Mouse (Mus musculus): ENCODE data around the gene Snd1. TPM values are rescaled to one million over a fixed set of nuclear protein-coding genes. Genes with fewer than 3 reads are reported as not detected.
A peak's percentile ranks its signal among the peaks of the same experiment; 100 is the strongest.

The Snd1 gene
- polyA plus RNA-seq, 1 experiment from 2014 or later, result 113 TPM

DNA sequence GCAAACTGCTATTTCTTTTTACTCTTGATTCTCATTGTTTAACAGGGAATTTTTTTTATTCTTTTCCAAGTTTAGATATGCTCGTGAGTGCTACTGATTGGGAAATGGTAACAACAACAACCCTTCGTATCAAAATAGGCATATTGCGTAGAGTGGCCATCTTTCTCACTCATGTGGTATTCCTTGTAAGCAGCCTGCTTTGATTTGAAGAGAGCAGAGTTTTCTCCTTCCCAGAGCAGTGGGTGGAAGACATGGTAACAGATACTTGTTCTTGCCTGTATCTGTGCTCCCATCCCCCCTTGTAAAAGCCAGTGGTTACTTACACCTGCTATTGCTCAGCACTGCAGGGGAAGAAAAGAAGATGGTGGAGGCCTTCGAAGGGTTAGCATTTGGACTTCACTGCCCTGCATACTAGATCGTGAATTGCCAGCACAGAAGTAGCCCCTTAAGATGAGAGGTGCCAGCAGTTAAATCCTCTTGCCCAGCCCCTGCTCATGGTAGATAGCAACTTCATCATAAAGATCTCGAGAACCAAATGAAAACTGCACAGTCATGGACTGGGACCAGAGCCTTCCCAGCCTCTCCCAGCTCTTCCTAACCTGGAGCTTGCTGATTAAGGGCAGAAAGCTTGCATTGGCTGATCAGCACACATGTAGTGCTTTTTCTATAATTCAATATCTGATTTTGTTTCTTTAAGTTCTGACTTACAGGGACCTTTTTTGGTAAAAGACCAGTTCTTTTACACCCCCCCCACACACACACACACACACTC lies 279.4 kb downstream of the Snd1 start:
- ATAC-seq (ENCODE audit: low FRiP score), result no peak
- Histone ChIP-seq H3K36me3 (no peaks in the 10 kb centered on the region), H3K27me3 (no peaks in the 10 kb centered on the region), H3K4me2 (replicated peaks) (no peak overlapping the region), H3K9ac (no peak overlapping the region), H3K4me1 (peaks cover 17% of the 10 kb centered on the region), H3K27ac (no peak overlapping the region), H3K4me3 (no peak overlapping the region), H3K9me3 (replicated peaks) (no peaks in the 10 kb centered on the region)
- WGBS, result 94% methylated on average over 6 of the region's 6 CpGs

DNA sequence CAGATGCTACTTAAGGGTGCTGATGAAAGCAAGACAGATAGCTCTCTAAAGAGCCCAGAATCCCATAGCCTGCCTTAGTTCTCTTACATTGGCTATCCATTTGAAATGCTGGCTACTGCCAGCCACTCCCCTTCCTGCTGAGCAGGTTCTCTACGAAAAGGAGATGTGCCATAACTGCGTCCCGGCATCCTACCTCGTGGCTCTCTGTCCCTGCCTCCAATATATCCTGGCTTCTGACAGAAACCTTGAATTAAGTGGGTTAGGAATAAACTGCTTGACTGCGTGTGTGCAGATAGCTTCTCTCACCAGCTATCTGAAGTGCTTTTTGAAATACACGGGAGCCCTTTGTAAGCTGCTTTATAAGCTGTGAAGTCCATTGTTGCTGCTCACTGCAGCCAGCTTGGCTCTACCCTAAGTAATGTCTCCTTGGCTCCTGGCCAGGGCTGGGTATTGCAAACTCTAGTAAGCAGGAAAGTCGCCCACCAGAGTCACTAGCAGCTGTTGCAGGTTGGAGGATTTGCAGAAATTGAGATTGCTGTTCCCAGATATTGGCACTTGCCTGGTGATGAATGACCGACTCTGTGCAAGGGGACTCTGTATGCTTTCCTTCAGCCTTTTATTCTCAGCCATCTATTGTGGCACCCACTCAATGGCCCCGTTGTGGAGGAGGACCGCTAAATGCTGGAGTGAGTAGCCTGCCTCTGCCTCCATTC lies 281.5 kb downstream of the Snd1 start:
- ATAC-seq (ENCODE audit: low FRiP score), result peak; percentile 84
- H3K9ac ChIP-seq, result no peak overlapping the region
- 47% methylated on average over 10 of the region's 10 CpGs for WGBS

DNA sequence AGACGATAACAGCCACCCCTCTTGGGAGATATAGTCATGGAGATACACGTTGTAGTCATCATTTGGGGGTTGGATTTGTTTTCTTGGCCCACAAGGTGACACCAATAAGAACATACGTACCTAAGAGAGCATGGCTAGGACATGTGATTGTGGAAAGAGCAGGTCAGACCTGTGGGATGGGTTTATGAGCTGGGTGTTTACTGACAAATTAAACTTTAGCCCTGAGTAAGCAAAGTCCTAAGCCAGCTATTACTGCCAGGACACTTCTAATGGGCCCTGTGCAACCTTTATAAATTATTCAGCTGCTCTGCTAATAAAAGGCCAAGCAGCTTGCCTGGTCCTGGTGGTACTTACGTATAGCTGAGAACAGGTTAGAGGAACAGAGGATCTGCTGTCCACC lies 283.4 kb downstream of the Snd1 start:
- Histone ChIP-seq H3K27ac (no peak overlapping the region), H3K27me3 (no peaks in the 10 kb centered on the region), H3K4me2 (replicated peaks) (no peak overlapping the region), H3K9ac (no peak overlapping the region), H3K9me3 (replicated peaks) (no peaks in the 10 kb centered on the region), H3K4me3 (no peak overlapping the region), H3K36me3 (no peaks in the 10 kb centered on the region), H3K4me1 (peaks cover 35% of the 10 kb centered on the region)
- no peak for ATAC-seq (ENCODE audit: low FRiP score)
- WGBS, result 81% methylated on average over 4 of the region's 4 CpGs

More for the DNA sequence above, 281.5 kb downstream of the Snd1 start:
- Histone ChIP-seq H3K4me1 (peaks cover 25% of the 10 kb centered on the region), H3K9me3 (replicated peaks) (no peaks in the 10 kb centered on the region), H3K4me2 (replicated peaks) (no peak overlapping the region), H3K27ac (peak overlapping the region; percentile 72), H3K27me3 (no peaks in the 10 kb centered on the region), H3K36me3 (no peaks in the 10 kb centered on the region), H3K4me3 (no peak overlapping the region)

DNA sequence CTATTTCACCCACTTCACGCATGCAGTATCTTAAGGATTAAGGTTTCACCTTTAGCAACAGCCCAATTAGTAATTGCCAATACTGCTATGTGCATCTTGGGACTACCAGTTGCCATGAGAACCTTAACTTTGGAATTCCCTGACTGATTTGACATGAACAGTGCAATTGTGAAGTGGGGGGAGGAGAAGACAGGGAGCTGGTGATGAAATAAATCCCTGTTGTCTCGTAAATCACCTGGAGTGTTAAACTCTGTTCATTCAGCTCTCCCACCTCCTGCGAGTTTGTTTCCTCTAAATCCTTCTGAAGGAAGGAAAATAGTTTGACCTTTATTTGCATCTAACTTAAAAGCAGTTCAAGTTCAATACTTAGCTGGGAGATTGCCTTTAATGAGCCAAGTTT lies 286.8 kb downstream of the Snd1 start:
- 31% methylated on average over 3 of the region's 3 CpGs for WGBS
- Histone ChIP-seq H3K36me3 (no peaks in the 10 kb centered on the region), H3K4me1 (peaks cover 24% of the 10 kb centered on the region), H3K4me2 (replicated peaks) (no peak overlapping the region), H3K27me3 (no peaks in the 10 kb centered on the region), H3K9me3 (replicated peaks) (no peaks in the 10 kb centered on the region), H3K27ac (no peak overlapping the region), H3K9ac (no peak overlapping the region), H3K4me3 (no peak overlapping the region)
- no peak for ATAC-seq (ENCODE audit: low FRiP score)

DNA sequence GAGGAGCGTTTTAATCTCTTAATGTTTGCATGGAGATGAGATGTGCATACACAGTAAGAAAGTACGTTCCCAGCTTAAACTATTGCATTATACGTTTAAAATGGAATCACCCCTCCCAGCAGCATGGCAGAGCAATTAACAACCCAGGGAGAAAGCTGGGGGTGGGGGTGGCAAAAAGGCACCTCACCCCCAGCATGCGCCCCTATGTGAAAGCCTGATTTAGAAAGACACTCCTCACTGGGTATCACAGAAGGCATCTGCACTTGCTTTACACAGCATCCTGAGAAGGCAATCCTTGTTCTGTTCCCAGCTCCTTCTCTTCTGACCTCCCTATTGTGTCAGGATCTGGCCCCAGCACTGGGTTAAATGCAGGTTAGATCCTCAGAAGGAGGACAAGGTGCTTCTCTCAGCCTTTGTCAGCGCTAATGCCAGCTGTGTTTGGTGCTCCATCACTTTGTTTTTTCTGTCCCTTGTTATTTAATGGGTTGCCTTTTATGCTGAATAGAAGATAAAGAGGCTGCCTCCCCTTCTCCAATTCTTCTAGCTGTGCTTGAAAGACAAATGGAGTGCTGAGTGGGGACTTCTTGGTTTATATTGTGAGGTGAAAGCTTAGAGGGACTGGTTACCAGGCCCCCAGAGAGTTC lies 287.3 kb downstream of the Snd1 start:
- 17% methylated on average over 5 of the region's 5 CpGs for WGBS
- H3K4me1 ChIP-seq, result peaks cover 19% of the 10 kb centered on the region
- H3K9me3 ChIP-seq (replicated peaks), result no peaks in the 10 kb centered on the region
- no peak overlapping the region for H3K4me3 ChIP-seq
- no peaks in the 10 kb centered on the region for H3K27me3 ChIP-seq
- H3K36me3 ChIP-seq, result no peaks in the 10 kb centered on the region
- H3K27ac ChIP-seq, result no peak overlapping the region
- no peak overlapping the region for H3K9ac ChIP-seq
- H3K4me2 ChIP-seq (replicated peaks), result no peak overlapping the region
- ATAC-seq (ENCODE audit: low FRiP score), result no peak

DNA sequence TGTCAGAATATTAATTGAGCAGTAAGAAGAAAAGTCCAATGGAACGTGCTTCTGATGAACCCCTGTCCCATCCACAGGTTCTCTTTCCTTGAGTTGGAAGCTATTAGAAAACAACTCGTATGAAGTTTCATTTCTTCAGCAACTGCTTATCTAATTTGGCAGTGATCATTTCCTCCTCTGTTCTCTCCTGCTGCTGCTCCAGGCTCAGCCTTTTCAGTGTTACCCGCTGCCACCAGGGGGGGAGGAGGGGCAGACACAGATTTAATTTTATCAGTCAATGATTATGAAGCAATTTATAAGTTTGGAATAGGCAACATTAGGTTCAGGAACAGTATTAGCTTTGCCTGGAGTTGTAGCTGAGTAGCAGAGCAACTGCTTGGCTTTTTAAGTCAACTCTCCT lies 291.7 kb downstream of the Snd1 start:
- no peaks in the 10 kb centered on the region for H3K27me3 ChIP-seq
- no peaks in the 10 kb centered on the region for H3K36me3 ChIP-seq
- WGBS, result 87% methylated on average over 3 of the region's 3 CpGs
- H3K4me3 ChIP-seq, result no peak overlapping the region
- no peaks in the 10 kb centered on the region for H3K9me3 ChIP-seq (replicated peaks)
- no peak overlapping the region for H3K4me2 ChIP-seq (replicated peaks)
- no peak for ATAC-seq (ENCODE audit: low FRiP score)
- no peak overlapping the region for H3K27ac ChIP-seq
- H3K9ac ChIP-seq, result no peak overlapping the region
- H3K4me1 ChIP-seq, result peaks cover 9% of the 10 kb centered on the region

DNA sequence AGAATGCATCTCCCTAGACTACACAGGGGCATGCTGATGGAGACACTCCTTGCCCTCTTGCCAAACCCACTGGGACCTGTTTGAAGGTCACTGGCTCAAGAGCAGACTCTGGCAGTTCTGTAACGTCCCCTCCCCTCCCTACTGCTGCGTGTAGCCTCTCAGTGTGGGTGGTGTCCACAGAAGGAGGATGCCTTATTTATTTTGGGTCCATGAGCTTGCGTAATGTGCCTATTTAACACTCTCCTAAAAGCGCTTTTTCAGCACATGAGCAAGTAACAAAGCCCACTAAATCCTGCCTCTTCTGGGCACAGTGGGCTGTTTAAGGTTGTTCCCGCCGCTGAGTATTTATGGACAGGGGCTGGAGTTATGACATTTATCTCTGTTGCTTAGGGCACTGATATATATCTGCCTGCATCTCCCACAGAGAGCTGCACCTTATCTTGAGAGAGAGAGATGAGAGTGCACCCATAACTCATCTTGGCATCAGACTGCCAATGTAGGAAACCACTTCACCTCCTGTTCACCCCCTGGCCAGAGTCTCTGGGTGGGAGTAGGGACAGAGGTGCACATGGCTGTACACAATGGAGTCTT lies 293.0 kb downstream of the Snd1 start:
- Histone ChIP-seq H3K4me3 (no peak overlapping the region), H3K36me3 (no peaks in the 10 kb centered on the region), H3K4me2 (replicated peaks) (no peak overlapping the region), H3K4me1 (no peaks in the 10 kb centered on the region; the same call in 1 of the 2 replicates), H3K9me3 (replicated peaks) (no peaks in the 10 kb centered on the region), H3K27ac (no peak overlapping the region), H3K27me3 (no peaks in the 10 kb centered on the region), H3K9ac (no peak overlapping the region)
- no peak for ATAC-seq (ENCODE audit: low FRiP score)
- 93% methylated on average over 6 of the region's 6 CpGs for WGBS

DNA sequence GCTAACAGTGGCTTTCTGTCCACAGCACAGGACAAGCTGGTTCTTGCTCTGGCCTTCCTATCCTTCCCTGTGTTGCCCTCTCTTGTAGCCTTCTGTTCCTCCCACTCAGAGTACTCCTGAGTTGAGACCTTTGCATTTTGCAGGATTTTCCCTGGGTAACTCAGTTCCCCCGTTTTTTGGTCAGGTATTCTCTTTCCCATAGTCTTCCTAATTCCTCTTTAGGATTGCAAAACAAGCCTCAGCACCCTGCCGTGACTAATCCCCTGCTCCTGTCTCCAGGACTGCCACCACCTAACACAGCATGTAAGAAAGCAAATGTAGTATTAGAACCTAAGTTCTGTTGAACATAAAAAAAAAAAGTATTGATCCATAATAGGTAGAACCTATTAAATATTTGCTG lies 296.4 kb downstream of the Snd1 start:
- Histone ChIP-seq H3K4me3 (no peak overlapping the region), H3K9ac (no peak overlapping the region), H3K4me1 (no peaks in the 10 kb centered on the region; the same call in 1 of the 2 replicates), H3K9me3 (replicated peaks) (no peaks in the 10 kb centered on the region), H3K27me3 (no peaks in the 10 kb centered on the region), H3K27ac (no peak overlapping the region), H3K4me2 (replicated peaks) (no peak overlapping the region), H3K36me3 (no peaks in the 10 kb centered on the region)
- 34% methylated on average over 2 of the region's 2 CpGs for WGBS
- no peak for ATAC-seq (ENCODE audit: low FRiP score)

DNA sequence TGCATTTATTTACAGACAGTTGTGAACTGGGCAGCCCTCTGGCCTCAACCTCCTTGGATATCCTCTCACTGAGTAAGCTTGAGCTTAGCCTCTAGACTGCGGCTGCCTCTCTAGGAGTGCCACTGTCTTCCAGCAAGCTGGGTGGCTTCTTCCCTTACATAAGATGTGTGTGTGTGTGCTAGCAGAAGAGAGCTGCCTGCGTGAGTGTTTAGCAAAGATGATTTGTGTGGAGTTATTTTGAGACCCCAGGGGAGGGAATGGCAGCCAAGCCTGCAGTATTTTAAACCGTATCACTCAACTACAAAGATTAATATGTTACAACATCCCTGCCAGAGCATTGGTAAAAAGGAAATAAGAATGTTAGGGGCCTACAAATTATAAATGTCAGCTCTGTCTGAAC lies 306.8 kb downstream of the Snd1 start:
- Histone ChIP-seq H3K9ac (no peak overlapping the region), H3K27me3 (no peaks in the 10 kb centered on the region), H3K4me1 (peaks cover 25% of the 10 kb centered on the region), H3K9me3 (replicated peaks) (no peaks in the 10 kb centered on the region), H3K4me3 (no peak overlapping the region), H3K27ac (no peak overlapping the region), H3K36me3 (no peaks in the 10 kb centered on the region), H3K4me2 (replicated peaks) (no peak overlapping the region)
- WGBS, result 54% methylated on average over 3 of the region's 3 CpGs
- ATAC-seq (ENCODE audit: low FRiP score), result no peak

DNA sequence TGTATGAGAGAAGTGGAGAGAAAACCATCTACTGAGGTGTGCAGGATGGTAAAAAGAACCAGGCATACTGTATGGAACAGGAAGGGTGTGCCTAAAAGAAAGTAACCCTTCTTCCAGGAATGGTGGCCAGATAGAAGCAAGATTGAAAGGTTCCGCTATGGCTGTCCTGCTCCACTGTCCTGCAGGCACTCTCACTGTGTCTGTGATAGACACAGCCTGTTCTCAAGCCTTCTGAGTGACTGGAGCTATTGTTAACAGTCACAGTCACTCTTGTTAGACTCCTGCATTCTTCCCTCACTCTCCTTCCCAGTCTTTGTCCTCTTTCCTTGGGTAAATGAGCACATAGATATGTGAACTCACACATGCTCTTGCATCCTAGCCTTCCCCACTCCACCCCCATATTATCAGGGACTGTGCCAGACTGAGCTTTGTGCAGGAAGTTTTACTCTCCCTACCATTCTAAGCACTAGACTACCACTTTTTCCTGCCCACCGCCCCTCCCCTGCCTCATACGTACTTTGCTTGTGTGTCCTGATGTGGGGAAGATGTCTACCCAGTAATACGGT lies 308.2 kb downstream of the Snd1 start:
- ATAC-seq (ENCODE audit: low FRiP score), result peak; percentile 83
- Histone ChIP-seq H3K4me3 (no peak overlapping the region), H3K9me3 (replicated peaks) (no peaks in the 10 kb centered on the region), H3K4me1 (peaks cover 28% of the 10 kb centered on the region), H3K9ac (no peak overlapping the region), H3K36me3 (no peaks in the 10 kb centered on the region), H3K27me3 (no peaks in the 10 kb centered on the region), H3K27ac (peak overlapping the region; percentile 55), H3K4me2 (replicated peaks) (no peak overlapping the region)
- 52% methylated on average over 4 of the region's 4 CpGs for WGBS

DNA sequence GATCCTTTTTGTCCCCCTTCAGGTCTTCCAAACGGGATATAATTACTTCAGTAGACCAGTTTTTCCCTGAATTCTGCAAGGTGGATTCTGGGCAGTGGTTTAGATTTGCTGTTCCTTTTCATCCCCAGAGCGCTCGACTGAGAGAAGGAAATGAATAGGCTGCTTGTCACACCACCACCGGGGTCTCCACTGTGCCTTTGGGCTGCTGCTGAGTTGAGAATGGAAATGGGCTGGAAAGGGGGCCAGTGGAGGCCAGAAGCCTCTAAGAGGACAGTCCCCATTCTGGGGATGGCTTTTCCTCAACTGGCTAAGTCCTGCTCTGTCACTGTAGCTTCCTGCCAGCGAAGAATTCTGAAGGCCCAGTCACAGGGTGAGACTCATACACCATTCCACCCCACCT lies 309.0 kb downstream of the Snd1 start:
- Histone ChIP-seq H3K4me3 (no peak overlapping the region), H3K4me1 (peaks cover 28% of the 10 kb centered on the region), H3K9me3 (replicated peaks) (no peaks in the 10 kb centered on the region), H3K4me2 (replicated peaks) (no peak overlapping the region), H3K27me3 (no peaks in the 10 kb centered on the region), H3K9ac (no peak overlapping the region), H3K27ac (peak overlapping the region; percentile 55), H3K36me3 (no peaks in the 10 kb centered on the region)
- ATAC-seq (ENCODE audit: low FRiP score), result 0 out of 2 replicates have a peak, but pooled peaks have one; percentile 26
- 37% methylated on average over 5 of the region's 5 CpGs for WGBS

DNA sequence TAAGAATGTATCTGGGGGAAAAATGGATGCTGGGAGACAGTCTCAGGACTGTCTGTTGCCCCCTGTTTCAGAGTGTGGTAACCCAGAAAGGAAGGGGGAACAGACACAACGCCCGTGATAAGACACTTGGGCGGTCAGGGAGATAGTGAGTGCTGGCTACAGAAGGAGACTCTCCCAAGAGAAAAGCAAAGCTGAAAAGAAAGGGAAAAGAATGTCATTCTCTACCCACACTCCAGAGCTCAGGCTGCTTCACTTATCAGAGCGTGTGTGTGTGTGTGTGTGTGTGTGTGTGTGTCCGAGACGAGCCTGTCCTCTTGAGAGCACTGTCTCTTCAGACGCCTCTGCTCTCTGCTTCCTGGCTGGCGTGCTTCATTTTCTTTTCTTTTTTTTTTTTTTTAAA lies 310.8 kb downstream of the Snd1 start:
- WGBS, result 76% methylated on average over 8 of the region's 8 CpGs
- ATAC-seq (ENCODE audit: low FRiP score), result no peak
- H3K4me3 ChIP-seq, result no peak overlapping the region
- no peaks in the 10 kb centered on the region for H3K27me3 ChIP-seq
- no peaks in the 10 kb centered on the region for H3K9me3 ChIP-seq (replicated peaks)
- no peak overlapping the region for H3K4me2 ChIP-seq (replicated peaks)
- H3K4me1 ChIP-seq, result peaks cover 29% of the 10 kb centered on the region
- no peak overlapping the region for H3K9ac ChIP-seq
- no peak overlapping the region for H3K27ac ChIP-seq
- no peaks in the 10 kb centered on the region for H3K36me3 ChIP-seq
